Mouse (Mus musculus) A20 (cell line): ENCODE measurements around the gene Lyplal1.

Experiments used
- DNase-seq: peaks from one replicate; pipeline ENCODE4 v3.0.0-alpha.2; 2011; ENCODE audit warnings: low read depth, low spot score

Lyplal1 gene

DNA sequence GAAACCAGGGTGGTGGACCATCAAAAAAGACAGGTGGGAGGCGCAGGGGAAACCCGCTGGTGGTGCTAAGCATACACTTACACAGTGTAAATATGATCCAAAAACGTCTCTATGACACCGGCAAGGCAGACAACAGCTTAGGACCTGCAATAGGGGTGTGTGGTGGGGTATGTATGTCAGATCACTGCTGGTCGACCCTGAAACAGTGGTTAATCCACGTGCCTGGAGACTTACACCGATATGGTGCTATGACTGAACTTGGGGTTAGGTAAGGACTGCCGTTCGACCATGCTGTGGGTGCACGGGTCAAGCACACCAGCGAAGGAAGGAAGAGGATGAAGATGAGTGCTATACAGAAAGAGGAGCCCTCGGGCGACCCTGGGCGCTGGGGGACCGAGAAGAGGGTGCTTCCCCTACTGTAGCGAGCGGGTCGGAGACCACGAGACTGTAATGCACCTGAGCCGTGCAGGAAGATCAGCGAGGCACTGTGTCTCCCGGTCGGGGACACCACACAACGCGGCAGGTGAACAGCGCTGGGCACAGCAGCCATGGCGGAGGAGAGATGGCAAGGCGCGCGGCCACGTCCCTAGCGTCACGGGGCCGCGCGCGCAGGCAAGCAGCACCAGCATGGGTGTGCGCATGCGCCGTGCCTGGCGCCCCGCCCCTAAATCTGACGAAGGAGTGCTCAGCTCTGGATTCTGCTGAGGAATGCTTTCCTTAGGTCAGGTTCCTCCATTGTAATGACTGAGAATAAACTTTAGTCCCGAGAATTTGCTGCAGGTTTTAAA is at the start of gene Lyplal1:
TSS of gene Lyplal1 (minus strand) at position 610 of the 788 bp plus-strand sequence.
- no peak for DNase-seq

DNA sequence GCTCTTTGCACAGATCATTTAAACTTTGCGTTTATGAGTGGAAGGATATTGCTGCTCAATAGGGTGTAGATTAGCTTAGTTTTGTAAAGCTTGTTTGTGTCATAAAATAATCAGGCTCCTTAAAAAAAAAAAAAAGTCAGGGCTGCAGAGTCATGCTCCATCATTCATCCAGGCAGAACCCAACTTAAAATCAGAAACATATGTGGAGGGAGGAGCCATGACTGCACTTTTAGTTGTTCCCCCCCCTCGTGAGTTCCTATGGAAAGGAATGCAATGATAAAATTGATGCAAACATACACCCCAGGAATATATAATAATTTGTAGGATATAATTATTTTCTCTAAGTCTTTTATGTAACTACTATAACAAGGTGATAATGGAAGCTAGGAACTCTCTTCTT is 46.5 kb upstream of the Lyplal1 start:
- DNase-seq, result no peak

DNA sequence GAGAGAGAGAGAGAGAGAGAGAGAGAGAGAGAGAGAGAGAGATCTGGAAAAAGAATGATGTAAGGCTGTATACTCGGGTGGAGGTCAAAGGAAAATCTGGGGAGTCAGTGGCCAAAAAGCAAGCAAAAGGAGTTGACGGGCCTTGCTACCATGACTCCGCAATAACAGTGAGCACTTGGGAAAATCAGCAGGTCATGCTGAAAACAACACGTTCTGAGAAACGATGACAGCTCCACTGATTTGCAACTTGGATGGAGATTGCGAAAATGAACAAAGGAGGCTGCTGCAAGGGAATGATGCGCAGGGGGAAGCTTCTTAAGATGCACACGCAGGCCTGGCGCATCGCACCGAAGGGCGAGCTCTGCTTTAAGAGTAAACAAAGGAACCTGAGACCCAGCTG is 46.1 kb upstream of the Lyplal1 start:
- no peak for DNase-seq

DNA sequence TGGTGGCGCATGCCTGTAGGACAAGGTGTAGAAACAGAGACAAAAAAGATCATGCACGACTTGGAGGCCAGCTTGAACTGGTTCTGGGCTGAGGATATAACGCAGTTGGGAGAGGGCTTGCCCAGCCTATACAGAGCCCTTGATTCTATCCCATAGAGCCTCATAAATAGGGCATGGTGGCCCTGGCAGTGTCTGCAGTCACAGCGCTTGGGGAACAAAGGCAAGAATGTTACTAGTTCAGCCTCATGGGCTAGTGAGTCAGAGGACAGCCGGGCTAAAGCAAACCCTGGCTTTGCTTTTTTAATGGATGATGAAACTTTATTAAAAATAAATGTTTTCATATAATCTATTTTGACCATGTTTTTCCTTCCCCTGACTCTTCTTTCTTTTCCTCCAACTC is 33.3 kb upstream of the Lyplal1 start:
- DNase-seq, result no peak

DNA sequence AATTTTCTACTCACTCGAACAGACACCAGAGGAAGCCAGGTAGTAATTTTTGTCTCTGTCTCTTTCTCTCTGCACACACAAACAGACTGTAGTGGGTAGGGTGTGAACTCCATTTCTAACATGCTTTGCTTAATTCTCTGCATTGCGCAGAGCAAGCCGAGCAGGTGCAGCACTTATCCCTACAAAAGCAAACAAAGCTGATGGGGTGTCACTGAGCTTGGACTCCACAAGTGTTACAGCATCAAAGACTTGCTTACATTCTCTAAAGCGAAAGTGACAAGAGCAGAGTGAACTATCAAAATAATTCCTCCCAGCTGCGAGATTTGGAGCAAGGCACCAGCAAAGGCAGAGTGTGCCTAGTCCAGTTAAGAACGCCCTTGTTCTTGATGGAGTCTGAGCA is 28.3 kb upstream of the Lyplal1 start:
- DNase-seq, result no peak

DNA sequence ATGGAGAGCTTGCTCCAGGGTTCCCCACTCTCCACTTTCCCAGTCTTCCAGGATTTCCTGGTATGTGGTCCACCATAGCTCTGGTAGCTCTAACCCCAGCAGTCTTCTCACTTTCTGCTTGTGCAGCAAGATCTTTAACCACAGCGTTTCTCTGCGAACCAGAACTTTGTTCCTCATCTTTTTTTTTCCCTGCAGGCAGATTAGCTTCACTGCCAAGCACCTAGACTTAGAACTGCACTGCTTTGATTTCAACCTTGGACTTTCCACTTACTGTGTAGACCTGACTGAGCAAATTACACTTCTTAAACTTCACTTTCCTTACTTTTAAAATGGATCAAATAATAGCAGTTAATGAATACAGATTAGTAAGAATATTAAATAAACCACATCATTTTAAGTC is 23.1 kb upstream of the Lyplal1 start:
- no peak for DNase-seq

DNA sequence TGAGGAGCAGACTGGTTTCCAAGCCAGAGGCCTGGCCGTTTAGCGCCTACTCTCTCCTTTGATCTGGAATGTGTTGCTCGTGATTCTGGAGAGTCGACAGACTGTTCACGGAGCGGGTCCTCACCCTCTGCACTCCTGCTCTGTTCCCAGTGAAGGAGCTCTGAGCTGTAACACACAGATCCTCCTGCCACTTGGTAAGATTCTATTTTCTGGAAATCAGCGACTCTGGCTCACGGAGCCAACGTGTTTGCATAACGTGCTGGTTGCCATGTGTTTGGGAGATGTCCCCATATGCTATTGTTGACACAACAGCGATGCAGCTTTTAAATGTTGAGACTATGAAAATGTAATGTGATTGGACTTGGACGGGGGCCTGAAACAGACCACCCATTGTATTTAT is 20.8 kb upstream of the Lyplal1 start:
- DNase-seq, result no peak

DNA sequence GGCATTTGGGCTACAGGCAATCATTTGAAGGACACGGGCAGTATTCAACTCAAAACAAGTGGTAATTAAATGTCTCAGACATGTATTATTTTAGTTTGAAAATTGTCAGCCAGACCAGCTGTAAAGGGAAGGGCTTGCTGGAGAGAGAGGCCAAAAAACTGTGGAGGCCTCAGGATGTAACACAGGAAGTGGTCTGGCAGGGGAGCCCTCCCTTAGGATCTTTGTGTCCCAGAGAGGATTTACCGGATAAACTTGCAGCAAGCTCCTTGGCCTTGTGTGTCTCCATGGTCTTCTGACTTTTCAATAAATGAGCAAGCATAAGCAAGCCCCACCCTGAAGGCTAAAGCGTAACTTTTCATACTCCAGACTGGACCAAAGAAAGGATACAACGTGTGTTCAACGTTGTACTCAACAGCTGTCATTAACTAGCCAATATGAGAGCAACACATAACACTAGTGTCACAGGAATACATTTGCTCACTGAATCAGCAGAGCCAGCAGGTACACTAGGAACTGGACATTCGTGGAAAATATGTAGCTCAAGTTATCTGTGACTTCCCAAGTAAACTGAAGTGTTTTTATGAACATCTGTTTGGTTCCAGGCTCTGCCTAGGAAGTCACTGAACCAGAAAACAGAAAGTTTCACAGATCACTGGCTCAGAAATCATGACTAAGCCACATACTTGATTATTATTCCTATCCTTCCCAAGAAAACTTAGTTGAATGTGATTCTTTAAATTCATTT is 19.7 kb upstream of the Lyplal1 start:
- no peak for DNase-seq

DNA sequence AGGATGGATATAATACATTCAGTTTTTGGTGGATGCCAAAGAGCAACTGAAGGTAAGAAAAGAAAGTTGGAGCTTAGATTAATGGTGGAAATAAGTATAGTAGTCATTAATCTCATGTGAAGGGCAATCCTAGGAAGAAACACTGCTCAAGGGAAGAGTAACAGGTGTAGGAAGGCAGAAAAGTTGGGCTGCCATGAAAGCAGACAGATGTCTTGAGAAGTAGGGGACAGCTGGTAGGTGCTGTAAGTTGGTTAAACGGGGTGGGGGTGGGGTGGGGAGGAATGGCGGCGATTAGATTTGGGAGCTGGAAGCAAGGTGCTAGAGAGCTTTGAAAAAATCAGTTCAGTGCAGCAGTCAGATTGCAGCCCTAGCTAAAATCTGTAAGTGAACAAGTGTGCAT is 14.4 kb upstream of the Lyplal1 start:
- DNase-seq, result no peak

DNA sequence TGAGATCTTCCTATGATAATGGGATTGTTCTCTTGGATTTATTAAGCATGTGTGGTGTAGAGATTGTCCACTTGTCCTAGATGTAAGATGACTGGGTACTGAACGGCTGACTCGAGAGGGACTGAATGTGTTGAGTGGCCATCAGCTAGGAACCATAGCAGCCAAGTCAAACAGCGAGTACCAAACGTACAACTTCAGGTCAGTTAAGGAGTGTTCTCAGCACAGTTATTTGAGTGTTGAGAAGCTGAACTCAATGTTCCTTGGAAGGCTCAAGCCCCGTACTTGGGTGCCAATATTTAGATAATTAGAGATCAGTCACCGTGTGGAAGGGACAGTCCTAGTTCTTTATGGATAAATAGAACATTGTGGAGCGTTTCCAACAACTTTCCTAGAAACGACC is 11.8 kb upstream of the Lyplal1 start:
- no peak for DNase-seq

DNA sequence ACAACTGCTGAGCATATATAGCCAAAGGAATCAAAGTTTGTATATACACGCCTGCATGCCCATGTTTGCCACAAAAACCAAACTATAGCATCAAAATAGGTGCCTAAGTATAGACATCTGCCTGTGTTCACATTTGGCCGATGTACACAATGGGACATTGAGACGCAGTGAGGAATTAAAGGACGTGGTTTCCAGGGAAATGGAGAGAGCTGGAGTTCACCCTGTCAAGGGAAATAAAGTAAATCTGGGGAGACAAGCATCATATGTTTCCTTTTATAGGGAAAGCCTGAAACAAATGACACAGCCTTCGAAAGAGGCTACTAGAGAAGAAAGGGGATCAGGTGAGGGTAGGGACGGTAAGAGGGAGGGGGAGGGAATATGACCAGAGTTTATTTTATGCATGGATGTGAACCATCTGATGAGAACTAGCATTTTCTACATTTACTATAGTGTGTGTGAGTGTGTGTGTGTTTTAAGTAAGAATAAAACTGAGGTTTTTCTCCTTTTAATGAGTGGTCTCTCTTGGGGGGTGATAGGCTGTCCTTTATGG is 9.3 kb upstream of the Lyplal1 start:
- no peak for DNase-seq

DNA sequence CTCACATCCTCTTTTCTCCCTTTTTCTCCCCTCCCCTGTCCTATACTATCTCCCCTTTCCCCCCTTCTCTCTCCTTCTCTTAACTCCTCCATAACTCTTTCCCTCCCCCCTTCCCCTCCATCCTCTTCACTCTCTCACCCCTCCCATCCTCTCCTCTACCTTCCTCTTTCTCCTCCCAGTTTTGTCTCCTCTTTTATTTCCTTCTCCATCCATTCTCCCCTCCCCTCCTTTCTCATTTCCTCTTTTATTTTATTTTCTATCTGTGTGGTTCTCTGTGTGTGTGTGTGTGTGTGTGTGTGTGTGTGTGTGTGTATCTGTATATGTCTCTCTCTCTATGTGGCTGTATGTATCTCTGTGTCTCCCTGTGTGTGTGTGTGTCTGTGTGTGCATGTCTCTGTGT is 6.6 kb upstream of the Lyplal1 start:
- DNase-seq, result no peak

DNA sequence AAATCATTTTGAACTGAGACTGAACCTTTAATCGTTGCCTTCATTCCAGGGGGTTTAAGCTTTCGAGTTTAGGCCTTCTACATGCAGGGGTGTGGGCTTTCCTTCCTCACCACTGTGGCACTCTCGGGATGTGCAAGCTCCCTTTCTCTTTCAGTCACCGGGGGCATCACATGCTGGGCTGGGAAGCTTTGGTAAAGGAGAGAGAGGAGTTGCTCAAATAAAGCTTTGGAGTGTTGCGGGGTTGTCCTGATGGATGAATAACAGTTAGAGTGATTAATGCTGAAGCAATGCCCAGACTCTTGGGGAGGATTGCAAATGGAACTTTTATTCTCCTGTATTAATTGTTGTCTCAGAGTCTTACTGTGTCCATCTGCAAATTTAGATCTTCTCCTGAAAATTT is 2.7 kb upstream of the Lyplal1 start:
- no peak for DNase-seq

DNA sequence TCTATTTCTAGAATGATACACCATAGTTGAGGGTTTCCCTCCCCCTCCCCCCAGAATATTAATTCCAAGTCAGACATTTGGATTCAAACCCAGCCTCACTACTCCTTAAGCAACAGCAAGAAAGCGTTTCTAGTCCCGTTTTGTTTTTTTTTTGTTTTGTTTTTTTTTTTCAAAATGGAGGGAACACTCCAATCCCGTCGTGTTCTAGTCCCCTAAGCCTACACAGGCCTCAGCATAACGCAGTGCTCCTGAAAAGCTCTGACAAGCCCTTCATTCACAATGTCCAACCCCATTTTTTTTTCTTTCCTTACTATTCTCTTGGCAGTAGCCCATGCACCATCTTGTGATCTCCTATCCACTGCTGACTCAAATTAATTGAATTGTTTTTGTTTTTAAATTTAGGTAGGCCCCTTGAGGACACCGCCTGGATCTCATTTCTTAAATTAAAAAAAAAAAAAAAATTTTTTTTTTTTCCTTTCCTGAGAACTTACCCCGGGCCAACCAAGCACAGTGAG is 967 bp downstream of the Lyplal1 start:
- DNase-seq, result no peak

DNA sequence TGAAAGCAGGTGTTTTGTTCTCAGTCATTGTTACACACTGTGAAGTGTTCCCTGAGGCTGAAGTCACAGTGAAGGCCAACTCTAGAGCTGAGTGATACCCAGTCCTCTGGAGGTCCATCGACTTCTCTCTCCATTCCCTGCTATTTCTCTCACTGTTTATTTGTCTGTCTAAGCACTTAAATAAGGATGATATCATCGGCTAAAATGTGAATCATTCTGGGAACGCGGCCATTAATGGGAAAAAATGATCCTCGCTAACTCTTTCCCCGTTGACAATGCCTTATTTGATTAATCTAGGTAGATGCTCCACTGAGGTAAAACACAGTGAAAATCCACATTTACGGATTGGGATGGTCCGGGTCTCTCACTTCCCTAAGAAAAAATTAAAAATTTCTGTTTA is 14.8 kb downstream of the Lyplal1 start:
- DNase-seq, result no peak

DNA sequence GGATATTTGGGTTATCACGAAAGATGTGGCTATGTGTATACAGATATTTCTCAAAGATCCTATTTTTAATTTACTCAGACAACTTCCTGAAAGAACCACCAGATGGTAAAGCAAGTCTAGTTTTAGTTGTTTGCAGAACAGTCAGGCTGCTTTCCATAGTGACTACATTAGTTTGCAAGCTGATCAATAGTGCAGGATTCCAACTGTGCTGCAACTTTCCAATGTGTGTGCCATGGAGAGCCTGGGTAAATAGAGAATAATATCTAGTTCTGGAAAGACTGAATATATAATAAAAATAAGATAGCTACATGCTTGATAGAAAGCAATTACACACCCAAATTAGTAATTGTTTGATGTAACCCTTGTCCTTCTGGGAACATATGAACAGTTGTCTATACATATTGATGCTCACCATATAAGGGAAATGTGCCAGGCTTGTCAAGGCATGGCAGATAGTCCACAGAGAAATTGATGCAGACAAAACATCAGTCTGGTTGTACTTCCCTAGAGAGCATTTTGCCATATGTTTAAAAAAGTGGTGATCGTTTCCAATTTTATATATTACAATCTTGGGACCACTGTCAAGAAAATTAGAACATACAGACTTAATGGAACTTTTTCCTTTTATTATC is 50.7 kb downstream of the Lyplal1 start:
- DNase-seq, result no peak

DNA sequence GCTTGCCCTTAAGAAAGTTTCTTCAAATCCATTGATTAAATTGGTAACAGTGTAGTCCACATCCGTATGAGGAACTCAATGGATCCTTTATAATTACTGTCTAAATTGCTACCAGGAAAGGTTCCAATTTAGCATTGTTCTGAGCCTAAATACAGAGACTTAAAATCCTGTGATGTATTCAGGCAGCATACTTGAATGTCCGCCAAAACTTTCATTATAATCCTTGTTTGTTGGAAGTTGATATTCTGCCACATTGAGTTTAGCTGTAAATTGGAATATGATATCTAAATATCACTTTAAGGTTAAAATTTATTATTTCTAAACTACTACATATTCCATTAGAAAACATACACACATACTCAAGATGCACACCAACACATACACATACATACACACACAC is 57.1 kb downstream of the Lyplal1 start:
- no peak for DNase-seq

DNA sequence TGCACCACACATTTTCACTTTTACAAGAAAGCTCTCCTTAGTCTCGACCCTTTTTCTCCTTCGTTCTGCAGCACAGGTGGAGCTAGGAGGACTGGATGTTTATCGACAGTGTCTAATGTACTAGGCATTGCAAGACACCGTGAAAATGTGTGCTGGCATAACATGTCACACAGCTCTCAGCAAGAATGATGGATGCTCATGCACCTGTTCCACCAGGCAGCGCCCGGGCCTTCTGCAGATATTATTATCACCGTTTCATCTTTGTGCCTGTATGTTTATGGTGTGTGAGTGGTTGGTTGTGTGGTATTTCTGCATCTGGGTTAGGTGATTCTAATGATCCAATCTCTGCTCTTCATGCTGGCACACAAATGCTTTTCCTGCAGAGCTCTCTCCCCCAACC is 62.9 kb downstream of the Lyplal1 start:
- DNase-seq, result no peak

DNA sequence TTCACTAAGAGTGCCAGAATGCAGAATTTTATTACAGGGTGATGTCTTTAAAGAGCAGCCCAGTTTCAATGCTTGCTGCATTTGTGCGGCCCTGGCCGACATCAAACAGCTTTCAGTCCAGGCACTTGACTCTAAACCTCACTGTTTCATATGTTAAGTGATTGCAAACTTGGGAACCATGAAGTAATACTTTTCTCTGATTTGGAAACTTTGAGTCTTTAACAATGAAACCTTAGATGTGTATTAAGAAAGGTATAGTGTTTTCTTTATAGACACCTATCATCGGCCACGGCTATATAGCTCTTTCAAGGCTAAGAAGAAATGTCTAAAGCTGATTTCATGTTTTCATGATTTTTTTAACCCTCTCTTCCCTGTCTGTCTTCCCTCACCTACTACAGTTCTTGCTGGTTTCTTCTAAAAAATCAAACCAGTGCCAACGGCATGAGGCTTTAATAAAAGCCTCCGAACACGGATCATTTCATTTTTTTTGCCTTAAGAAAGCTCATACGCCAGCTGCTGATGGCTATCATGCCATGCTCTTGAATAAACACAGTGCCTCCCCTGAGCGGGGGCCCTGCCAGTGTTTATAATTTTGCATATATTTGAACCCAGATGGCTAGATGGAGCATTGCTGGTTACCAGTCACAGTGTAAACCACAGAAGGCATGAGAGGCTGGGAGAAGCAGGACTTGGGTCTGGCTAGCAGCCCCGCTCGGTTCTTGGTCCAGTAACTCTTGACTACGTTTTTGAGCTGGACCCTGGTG is 63.6 kb downstream of the Lyplal1 start:
- DNase-seq, result no peak

DNA sequence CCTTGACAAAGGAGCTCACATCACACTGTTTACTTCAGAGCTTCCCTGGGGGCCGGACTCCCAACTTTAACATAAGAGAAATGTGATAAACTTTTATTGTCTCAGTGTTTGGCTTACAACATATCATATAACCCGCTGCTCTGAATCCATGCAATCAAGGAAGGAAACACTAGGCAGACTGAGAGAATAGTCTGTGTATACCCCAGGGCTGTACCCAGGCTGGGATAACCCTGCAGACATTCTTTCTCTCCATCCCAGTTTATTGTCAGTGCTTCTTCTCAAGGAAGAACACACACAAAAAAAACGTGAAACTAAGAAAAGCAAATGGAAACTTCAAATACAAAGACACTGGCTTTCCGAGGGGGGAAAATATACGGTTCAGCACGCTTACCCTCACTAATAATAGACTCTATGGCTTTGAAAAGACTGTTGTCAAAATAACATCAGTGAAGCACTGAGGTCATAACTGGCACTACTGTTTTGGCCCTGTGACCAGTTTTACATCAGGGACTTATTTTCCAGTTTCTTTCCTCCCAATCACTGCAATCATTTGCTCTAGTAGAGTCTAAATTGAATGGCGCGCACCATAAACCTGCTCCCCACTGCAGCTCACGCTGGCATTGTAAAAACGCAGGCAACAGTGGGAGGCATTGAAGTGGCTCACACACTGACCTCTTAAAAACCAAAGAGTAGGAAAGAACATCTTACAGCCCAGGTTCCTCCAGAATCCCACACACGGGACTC is 73.2 kb downstream of the Lyplal1 start:
- DNase-seq, result no peak

DNA sequence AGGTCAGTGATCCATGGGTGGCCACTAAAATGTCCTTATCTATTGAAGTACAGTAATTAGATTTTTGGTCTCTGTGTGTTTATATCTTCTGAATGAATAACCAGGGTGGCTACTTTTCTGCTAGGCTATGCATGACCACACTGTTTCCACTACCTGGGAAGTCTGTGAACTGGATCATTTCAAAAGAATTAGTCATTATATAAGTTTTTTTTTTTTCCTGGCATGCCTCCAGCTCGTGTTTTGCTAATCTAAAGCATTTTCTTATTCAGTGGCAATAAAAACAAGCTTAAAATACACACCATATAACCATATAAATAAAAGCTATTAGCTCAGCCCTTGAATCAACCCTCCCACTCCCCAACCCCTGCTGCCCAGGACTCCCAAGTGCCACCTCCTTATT is 75.3 kb downstream of the Lyplal1 start:
- no peak for DNase-seq
